Mouse (Mus musculus) heart, adult 2 months (tissue): ENCODE measurements around the gene Tmc5.

Source experiments
- CTCF ChIP-seq: fragments of 200-600 bp; IDR thresholded peaks from 2 replicates; pipeline ENCODE4 v1.8.1; 2022; ENCODE audit warnings: antibody characterized with exemption, mild to moderate bottlenecking, moderate library complexity
- POLR2A ChIP-seq: fragments of 200-500 bp; IDR thresholded peaks from 2 replicates; pipeline ENCODE4 v1.6.1; 2011; ENCODE audit warnings: mild to moderate bottlenecking, low read depth, low read length, control low read depth; ENCODE audit not compliant: insufficient read depth

DNA sequence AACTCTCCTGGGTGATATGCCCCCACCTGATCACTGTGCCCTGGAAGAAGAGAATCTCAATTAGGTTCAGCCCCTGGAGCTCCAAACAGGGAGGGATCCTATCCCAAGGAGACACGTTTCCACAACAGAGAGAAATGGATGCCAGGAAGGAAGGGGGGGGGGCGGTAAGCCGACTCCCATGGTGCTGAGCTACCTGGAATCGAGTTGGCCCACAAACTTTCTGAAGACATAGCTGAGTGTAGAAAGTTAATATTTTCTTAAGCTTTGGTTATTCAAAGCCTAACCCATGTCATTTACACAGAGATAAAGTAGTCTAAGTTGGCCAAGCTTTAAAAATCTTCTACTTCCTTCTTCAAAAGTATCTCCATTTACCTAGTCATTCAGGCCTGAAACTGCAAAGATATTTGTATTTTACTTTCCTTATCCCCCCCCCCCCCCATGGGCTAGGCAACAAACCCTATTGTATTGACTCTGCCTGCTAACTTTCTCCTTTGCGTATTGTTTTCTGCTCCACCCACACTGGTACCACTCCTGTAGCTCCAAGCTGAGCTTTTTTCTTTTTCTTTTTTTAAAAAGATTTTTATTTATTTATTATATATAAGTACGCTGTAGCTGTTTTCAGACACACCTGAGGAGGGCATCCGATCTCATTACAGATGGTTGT lies 23.3 kb downstream of the Tmc5 start:
- TF ChIP-seq CTCF: no peak
- TF ChIP-seq POLR2A: no peak
